Mouse (Mus musculus) T-cell, adult 2 months (primary cell): Measurements from ENCODE around the gene Lgr6.

Source experiments
- DNase-seq: peaks from one replicate; pipeline ENCODE4 v3.0.0; 2022; ENCODE audit warnings: low spot score

Lgr6 gene

GRCm38 (mm10) chr1:135105124-135105523 is at the start of gene Lgr6:
Gene Lgr6 (minus strand): TSS chr1:135105276.
- DNase-seq, result peak; percentile 44

GRCm38 (mm10) chr1:135154411-135154959 is 49.4 kb upstream of the Lgr6 start:
- peak; percentile 62 for DNase-seq

GRCm38 (mm10) chr1:135154011-135154410 is 48.9 kb upstream of the Lgr6 start:
- DNase-seq, result no peak

DNA sequence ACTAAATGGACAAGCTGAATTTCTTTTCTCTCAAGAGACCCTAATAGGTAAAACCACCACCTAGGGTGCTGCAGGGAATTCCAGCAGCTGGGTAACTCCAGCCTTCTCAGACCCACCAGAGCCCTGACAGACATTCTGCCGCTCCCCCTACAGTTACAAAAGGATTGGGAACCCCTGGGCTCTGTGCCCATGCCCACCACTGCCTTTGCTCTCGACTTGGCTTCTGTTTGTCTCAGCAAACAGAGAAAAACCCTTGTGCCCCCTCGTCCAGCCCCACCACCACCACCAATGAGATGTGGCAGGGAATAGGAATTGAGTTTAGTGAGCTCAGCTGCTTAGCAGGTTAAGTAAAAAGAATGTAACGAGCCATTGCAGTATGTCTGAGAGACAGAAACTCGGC is 43.9 kb upstream of the Lgr6 start:
- no peak for DNase-seq

DNA sequence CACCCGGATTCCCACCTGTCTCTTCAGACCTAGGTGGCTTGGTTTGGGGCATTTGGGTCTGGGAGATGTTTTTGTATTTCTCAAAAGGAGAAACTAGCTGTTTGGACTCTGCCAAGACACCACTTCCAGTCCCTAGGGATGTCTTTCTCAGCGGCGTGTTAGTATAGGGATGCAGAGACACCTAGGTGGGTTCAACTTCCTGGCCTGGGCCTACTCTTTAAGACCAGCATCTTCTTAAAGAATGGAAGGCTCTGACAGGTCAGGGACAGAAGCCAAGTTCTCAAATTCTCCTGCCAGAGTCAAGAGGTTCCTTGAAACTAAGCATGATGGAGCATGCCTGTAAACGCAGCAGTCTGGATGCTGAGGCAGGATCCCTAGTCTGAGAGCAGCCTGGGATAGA is 43.4 kb upstream of the Lgr6 start:
- DNase-seq, result no peak

DNA sequence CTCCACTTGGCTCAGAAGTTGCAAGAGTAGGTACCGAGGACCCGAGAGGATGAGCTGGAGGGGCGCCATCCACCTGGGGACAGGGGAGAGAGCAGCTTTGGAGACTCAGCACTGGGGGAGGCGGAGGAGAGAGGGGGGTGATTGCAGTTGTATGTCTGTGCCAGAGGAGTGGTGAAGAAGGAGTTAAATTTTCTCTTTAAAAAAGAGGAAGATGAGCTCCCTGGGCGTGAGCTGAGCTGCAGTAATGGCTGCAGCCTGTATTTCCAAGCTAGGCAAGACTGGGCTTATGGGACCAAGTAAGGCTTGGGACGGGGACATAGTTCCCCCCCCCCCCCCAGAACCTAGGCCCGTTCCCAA is 42.6 kb upstream of the Lgr6 start:
- DNase-seq, result no peak

DNA sequence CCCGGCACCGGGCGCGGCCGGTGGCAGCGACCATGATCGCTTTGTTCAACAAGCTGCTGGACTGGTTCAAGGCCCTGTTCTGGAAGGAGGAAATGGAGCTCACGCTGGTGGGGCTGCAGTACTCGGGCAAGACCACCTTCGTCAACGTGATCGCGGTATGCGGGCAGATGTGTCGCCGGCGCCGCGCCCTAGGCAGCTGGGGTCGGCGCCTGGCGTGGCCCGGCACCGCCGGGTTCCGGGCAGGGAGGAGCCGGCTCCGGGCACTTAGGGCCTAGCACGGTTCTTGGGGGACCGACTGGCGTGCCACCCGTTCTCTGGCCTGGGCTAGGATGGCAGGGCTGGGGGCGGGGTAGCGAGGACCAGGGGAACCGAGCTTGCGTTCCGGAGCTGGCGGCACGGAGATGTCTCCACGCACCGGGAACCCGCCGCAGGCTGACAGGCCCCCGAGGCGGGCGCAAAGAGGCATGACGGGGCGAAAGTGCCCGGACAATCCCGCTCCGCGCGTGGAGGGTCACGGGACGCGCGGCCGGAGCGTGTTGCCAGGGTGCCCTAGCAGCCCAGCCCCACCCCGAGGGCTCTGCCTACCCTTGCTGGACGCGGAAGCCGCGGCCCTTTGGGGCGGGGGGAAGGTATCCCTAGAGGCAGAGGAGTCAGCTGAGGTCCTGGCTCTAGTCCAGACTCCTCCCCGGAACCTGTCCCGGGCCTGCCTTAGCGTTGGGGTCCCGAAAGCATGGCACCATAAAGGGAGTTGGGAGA is 42.0 kb upstream of the Lgr6 start:
- DNase-seq, result peak; percentile 46

DNA sequence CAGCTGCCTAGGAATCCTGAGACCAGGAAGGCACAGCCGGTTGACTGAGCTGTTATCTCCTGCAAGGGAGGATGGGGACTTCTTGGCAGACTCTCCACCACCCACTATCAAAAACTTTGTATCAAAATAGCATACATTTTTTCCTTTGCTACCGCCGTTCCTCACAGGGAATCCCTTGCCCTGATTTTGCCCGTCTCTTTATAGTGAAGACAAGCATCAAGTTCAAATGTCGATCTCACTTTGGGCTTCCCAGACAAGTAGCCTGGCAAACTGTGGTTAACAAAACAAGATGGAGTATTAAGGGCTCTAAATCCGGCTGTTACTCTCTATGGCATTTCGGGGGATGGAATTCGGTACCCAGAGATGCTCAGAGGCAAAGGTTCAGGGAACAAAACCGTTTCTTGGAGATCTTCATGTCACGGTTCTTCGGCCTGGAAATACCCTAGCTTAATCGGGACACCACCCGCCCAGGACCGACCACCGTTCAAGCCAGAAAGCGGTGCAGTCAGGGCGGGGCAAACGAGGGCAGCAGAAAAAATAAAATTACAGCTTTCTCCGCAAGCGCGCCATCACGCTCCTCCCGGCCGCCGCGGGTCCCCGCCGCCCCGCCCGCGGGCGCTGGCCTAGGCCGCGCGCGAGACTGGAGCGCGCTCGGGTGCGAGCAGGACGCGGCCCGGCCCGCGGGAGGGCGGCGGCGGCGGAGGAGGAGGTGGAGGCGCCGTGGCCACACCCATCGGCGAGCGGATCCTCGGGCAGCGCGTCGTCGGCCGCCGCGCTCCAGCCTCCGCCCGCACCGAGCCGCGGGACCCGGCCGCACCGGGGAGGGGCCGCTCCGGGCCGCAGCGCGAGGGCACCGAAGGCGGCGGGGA is 41.2 kb upstream of the Lgr6 start, which contains the start of gene Arl8a:
Gene Arl8a, plus strand, starts transcription at position 748 of the 869 bp plus-strand sequence.
- DNase-seq, result peak; percentile 77

- DNase-seq, result peak; percentile 17
These were observed 38.9 kb upstream of the Lgr6 start for GRCm38 (mm10) chr1:135143940-135144339.

DNA sequence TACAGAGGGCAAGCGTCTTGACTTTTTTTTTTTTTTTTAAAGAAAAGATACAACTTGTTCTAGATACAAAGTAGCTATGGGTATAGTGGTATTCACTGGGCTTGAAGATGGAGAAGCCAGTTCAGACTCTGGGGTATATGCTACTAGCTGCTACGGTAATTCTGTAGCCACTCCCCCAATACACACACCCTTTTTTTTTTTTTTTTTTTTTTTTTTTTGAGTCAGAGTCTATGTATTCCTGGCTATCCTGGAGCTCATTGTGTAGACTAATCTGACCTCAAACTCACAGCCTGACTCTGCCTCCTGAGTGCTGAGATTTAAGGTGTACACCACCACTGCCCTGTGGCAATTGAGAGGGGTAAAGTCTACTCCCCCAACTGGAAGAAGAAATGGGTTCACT is 37.4 kb upstream of the Lgr6 start:
- no peak for DNase-seq

DNA sequence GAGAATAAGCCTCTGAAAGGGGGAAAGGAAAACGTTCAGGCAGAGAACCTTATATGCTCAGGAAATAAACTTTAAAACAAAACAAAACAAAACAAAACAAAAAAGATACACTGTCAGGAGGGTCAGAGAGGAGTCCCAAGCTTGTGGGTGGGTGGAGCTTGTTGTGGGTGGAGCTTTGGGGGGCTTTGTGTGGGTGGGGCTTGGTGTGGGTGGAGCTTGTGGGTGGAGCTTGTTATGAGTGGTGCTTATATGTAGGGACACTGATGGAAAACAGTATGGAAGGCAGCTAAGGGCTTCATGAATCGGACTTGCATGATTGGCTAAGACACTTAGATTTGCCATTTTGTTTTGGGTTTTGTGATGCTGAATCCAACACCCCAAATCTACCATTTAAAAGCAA is 34.8 kb upstream of the Lgr6 start:
- no peak for DNase-seq

- peak; percentile 57 for DNase-seq
These were observed 31.4 kb upstream of the Lgr6 start for GRCm38 (mm10) chr1:135136500-135136899.

- DNase-seq, result no peak
These were observed 30.2 kb upstream of the Lgr6 start for GRCm38 (mm10) chr1:135135111-135135787.

GRCm38 (mm10) chr1:135133678-135134435 is 28.8 kb upstream of the Lgr6 start:
- no peak for DNase-seq

DNA sequence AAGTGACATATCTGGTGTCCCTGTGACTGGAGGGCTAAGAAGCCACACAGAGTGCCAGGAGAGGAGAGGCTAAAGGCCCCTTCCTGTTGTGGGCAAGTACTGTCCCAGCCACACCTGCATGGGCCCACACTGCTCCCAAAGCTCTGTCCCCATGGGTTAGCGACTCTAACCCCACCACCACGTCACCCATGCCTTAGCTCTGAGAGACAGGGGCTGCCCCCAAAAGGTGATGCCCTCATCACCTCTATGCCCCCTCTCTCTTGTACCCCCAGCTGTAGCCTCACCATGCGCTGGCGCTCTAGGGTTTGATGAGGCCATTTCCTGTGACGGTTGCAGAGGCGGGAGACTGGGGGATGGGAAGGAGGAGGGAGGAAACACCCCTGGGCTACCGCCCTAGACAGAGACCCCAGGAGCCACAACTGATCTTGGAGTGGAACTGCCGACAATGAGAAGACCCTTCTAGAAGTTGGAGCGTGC is 27.9 kb upstream of the Lgr6 start:
- peak; percentile 65 for DNase-seq

GRCm38 (mm10) chr1:135132473-135132872 is 27.4 kb upstream of the Lgr6 start, which contains the start of gene Ptpn7:
Gene Ptpn7 (plus strand): TSS chr1:135132700.
- DNase-seq, result peak; percentile 92

DNA sequence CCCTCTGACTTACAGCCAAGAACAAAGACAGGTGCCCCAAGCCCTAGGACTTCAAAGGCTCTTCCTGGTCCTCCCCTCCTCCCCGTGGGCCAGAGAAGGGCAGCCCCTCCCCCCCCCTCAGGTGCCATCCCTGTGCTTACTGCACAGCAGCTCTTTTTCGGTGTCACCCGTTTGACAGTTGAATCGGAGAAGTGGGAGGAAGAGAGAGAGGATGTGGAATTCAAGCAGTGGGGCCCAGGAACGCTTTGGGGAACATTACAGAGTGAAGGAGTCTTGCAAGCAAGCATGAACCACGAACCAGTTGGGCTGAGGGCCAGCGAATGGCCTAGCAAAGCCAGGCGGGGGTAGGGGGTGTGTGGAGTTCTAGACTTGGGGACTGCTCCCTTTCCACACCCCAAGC is 26.5 kb upstream of the Lgr6 start:
- DNase-seq, result no peak

DNA sequence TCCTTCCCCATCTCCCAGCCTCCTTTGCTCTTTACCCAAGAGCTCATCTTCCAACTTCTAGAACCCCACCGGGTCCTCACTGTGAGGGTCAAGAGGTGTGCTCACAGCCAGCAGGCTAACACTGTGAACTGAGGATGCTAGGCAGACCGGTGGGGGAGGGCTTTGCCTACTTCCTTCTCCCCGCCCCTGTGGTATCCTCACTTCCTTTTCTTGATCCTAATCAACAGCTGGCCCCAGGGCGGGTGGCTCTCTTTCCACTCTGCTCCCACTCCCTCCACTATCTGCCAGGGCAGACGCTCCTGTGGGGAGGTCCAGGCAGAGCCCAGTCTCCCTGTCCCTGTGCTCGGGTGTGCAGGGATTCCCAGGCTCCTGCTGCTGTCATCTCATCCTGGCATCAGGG is 26.0 kb upstream of the Lgr6 start:
- DNase-seq, result peak; percentile 56

DNA sequence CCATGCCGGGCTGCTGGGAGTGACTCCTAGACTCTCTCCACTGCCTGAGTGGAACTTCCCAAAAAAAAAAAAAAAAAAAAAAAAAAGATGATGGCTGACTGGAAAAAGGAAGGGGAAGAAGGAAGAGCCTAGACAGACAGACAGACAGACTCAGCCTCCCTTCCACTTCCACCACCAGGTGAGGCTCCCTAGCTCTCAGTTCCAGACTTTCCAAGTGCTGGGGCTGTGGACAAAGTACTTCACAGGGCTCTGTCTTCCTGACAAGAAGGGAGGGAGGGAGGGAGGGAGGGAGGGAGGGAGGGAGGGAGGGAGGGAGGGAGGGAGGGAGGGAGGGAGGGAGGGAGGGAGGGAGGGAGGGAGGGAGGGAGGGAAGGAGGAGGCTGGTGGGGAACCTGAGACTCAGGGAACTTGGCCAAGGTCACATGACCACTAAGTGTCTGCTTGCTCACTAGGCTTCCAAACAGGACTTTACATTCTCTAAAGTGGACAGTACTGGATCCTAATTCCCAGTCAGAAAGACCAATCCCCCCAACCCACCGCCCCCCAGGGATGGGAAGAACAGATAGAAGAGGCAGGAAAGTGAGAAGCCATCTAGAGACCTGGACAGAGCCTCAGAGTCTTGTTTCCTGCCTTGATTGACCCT is 25.4 kb upstream of the Lgr6 start:
- no peak for DNase-seq

GRCm38 (mm10) chr1:135129543-135130183 is 24.6 kb upstream of the Lgr6 start:
- no peak for DNase-seq
